Mouse (Mus musculus): ENCODE measurements around the gene Arih1.

GRCm38 (mm10) chr9:59508146-59508545 lies 21.7 kb upstream of the Arih1 start:
- TF ChIP-seq CTCF (IDR thresholded peaks at IDR 0.05; ENCODE audit: borderline replicate concordance, control insufficient read depth, extremely low read depth, insufficient read depth, low read length, poor library complexity): no peak
- TF ChIP-seq POLR2A (IDR thresholded peaks at IDR 0.05; ENCODE audit: control insufficient read depth, extremely low read depth, insufficient read depth, low read length, poor library complexity): no peak
